Mouse (Mus musculus): ENCODE measurements around the gene Tmem170. TPM values are rescaled to one million over a fixed set of nuclear protein-coding genes. Genes with fewer than 3 reads are reported as not detected.

The Tmem170 gene
- polyA plus RNA-seq, 1 experiment from 2014 or later: 5.9 TPM

Other genes with a start within 250 kb of the Tmem170 start
- gene Ldhd, start 246.4 kb downstream of the Tmem170 start, polyA plus RNA-seq (2015; fragmentation: Nextera tagmentation; extraction: Ambion mirVana): 0.40 and 0.68 TPM in 2 replicates
- gene Zfp1, start 233.3 kb downstream of the Tmem170 start, polyA plus RNA-seq (2015; fragmentation: Nextera tagmentation; extraction: Ambion mirVana): 22.0 and 29.5 TPM in 2 replicates
- gene Ctrb1, start 185.7 kb downstream of the Tmem170 start, polyA plus RNA-seq (2015; fragmentation: Nextera tagmentation; extraction: Ambion mirVana): not detected in 2 replicates
- 51.0 and 51.6 TPM in 2 replicates for gene Bcar1, start 132.9 kb downstream of the Tmem170 start, polyA plus RNA-seq (2015; fragmentation: Nextera tagmentation; extraction: Ambion mirVana)
- gene Cfdp1, start 22.5 kb downstream of the Tmem170 start, polyA plus RNA-seq (2015; fragmentation: Nextera tagmentation; extraction: Ambion mirVana): 175 and 197 TPM in 2 replicates
- 4.2 and 6.0 TPM in 2 replicates for gene Chst5, start 33.7 kb upstream of the Tmem170 start, polyA plus RNA-seq (2015; fragmentation: Nextera tagmentation; extraction: Ambion mirVana)
- 16.0 and 16.3 TPM in 2 replicates for gene Tmem231, start 57.1 kb upstream of the Tmem170 start, polyA plus RNA-seq (2015; fragmentation: Nextera tagmentation; extraction: Ambion mirVana)
- 491 and 502 TPM in 2 replicates for gene Gabarapl2, start 64.0 kb upstream of the Tmem170 start, polyA plus RNA-seq (2015; fragmentation: Nextera tagmentation; extraction: Ambion mirVana)
- gene Adat1, start 115.6 kb upstream of the Tmem170 start, polyA plus RNA-seq (2015; fragmentation: Nextera tagmentation; extraction: Ambion mirVana): 8.8 and 8.9 TPM in 2 replicates
- 167 and 179 TPM in 2 replicates for gene Kars, start 134.6 kb upstream of the Tmem170 start, polyA plus RNA-seq (2015; fragmentation: Nextera tagmentation; extraction: Ambion mirVana)
- gene Terf2ip, start 134.6 kb upstream of the Tmem170 start, polyA plus RNA-seq (2015; fragmentation: Nextera tagmentation; extraction: Ambion mirVana): 55.8 and 61.3 TPM in 2 replicates
- gene Gm6793, start 138.3 kb upstream of the Tmem170 start, polyA plus RNA-seq (2015; fragmentation: Nextera tagmentation; extraction: Ambion mirVana): 0.40 and 0.52 TPM in 2 replicates

Measured in neural tube, embryonic 13.5 days (tissue).